ENCODE assay signal across 8 mouse cellular contexts in genomic region chr8:123422056-123422780, GRCm38 (mm10). TPM values are rescaled to one million over a fixed set of nuclear protein-coding genes. Genes with fewer than 3 reads are reported as not detected.
DNase-seq lines count a peak whose midpoint lies in the region; ATAC-seq and TF ChIP-seq lines count a peak whose summit lies in the region.

No protein-coding gene starts in this region.

- H3K4me1 ChIP-seq in thymus, adult 2 months (replicated peaks; ENCODE audit: control insufficient read depth, insufficient read depth, low read length): no peaks in the 10 kb centered on the region
- no peaks in the 10 kb centered on the region for H3K4me1 ChIP-seq in cortical plate, adult 2 months (ENCODE audit: control insufficient read depth, insufficient read depth, low read length)
- no peaks in the 10 kb centered on the region; the same call in 1 of the 2 replicates for H3K4me1 ChIP-seq in limb, embryonic 13.5 days
- peaks cover 33% of the 10 kb centered on the region for H3K4me1 ChIP-seq in midbrain, embryonic 13.5 days (replicated peaks)

- no peaks in the 10 kb centered on the region for H3K36me3 ChIP-seq in thymus, adult 2 months (ENCODE audit: control insufficient read depth, insufficient read depth, low read length)
- no peaks in the 10 kb centered on the region for H3K36me3 ChIP-seq in limb, embryonic 13.5 days
- peaks cover 56% of the 10 kb centered on the region for H3K36me3 ChIP-seq in midbrain, embryonic 13.5 days

- WGBS in thymus, adult 2 months: 29% methylated on average over 17 of the region's 17 CpGs
- WGBS in limb, embryonic 13.5 days: 16% methylated on average over 17 of the region's 17 CpGs
- 18% methylated on average over 17 of the region's 17 CpGs for WGBS in midbrain, embryonic 13.5 days

- H3K27me3 ChIP-seq in thymus, adult 2 months (ENCODE audit: control insufficient read depth, insufficient read depth, low read length): no peaks in the 10 kb centered on the region
- no peaks in the 10 kb centered on the region for H3K27me3 ChIP-seq in limb, embryonic 13.5 days
- H3K27me3 ChIP-seq in midbrain, embryonic 13.5 days: no peaks in the 10 kb centered on the region

- no peak overlapping the region for H3K4me3 ChIP-seq in thymus, adult 2 months (ENCODE audit: control insufficient read depth, insufficient read depth, low read length)
- no peak overlapping the region for H3K4me3 ChIP-seq in cortical plate, adult 2 months (ENCODE audit: insufficient read depth, low read length)
- H3K4me3 ChIP-seq in limb, embryonic 13.5 days: peak overlapping the region; percentile 19; the same call in 1 of the 2 replicates
- peak overlapping the region; percentile 2; the same call in 1 of the 2 replicates for H3K4me3 ChIP-seq in midbrain, embryonic 13.5 days (replicated peaks)

- no peak overlapping the region for H3K9ac ChIP-seq in limb, embryonic 13.5 days
- no peak overlapping the region for H3K9ac ChIP-seq in midbrain, embryonic 13.5 days (replicated peaks)

- no peak for ATAC-seq in limb, embryonic 13.5 days (ENCODE audit: low FRiP score, low read depth)
- peak; percentile 73 for ATAC-seq in midbrain, embryonic 13.5 days

- H3K4me2 ChIP-seq in limb, embryonic 13.5 days (replicated peaks): peak overlapping the region; percentile 50
- peak overlapping the region; percentile 18 for H3K4me2 ChIP-seq in midbrain, embryonic 13.5 days (replicated peaks)

- peak; percentile 71 for DNase-seq in thymus, adult 2 months
- DNase-seq in thymus, adult 18-20 months: no peak
- peak; percentile 55 for DNase-seq in gastrocnemius, postnatal 10 days
- DNase-seq in kidney, adult 11 months: peak; percentile 70
- DNase-seq in spleen, postnatal 10 days (ENCODE audit: low spot score in 2 of 2): peak; percentile 32 to 76

- peaks cover 8% of the 10 kb centered on the region for H3K9me3 ChIP-seq in limb, embryonic 13.5 days
- H3K9me3 ChIP-seq in midbrain, embryonic 13.5 days: peaks cover 10% of the 10 kb centered on the region

- TF ChIP-seq POLR2A in thymus, adult 2 months (IDR thresholded peaks at IDR 0.05; ENCODE audit: control insufficient read depth, extremely low read depth, insufficient read depth, low read length, poor library complexity): no peak
- TF ChIP-seq POLR2A in cortical plate, adult 2 months (IDR thresholded peaks at IDR 0.05; ENCODE audit: extremely low read depth, insufficient read depth, low read length): no peak

- TF ChIP-seq CTCF in thymus, adult 2 months (IDR thresholded peaks at IDR 0.05; ENCODE audit: borderline replicate concordance, control insufficient read depth, extremely low read depth, insufficient read depth, low read length, poor library complexity): peak; percentile 69; the same call in 1 of the 2 replicates
- peak; percentile 55; the same call in 1 of the 2 replicates for TF ChIP-seq CTCF in cortical plate, adult 2 months (IDR thresholded peaks at IDR 0.05; ENCODE audit: extremely low read depth, insufficient read depth, low read length)

- no peak overlapping the region for H3K27ac ChIP-seq in thymus, adult 2 months (ENCODE audit: control insufficient read depth, insufficient read depth, low read length)
- no peak overlapping the region for H3K27ac ChIP-seq in cortical plate, adult 2 months (ENCODE audit: insufficient read depth, low read length)
- H3K27ac ChIP-seq in limb, embryonic 13.5 days: no peak overlapping the region
- H3K27ac ChIP-seq in midbrain, embryonic 13.5 days: no peak overlapping the region; the same call in 1 of the 2 replicates

RNA-seq across cellular contexts. Expression of gene Def8, which starts 1.1 kb away (rescaled TPM):
- 31.1 and 32.6 TPM in 2 replicates for polyA plus RNA-seq in thymus, adult 2 months (2012; rRNA removed)
- 42.8 and 43.2 TPM in 2 replicates for polyA plus RNA-seq in cortical plate, adult 2 months (2012; rRNA removed)
- 10 to 100 TPM; 35.8 to 37.6 TPM for total RNA-seq in gastrocnemius, postnatal 10 days (2021)
- 38.3 and 41.7 TPM in 2 replicates for polyA plus RNA-seq in limb, embryonic 13.5 days (2015; fragmentation: Nextera tagmentation; extraction: Ambion mirVana)
- 41.7 and 42.8 TPM in 2 replicates for polyA plus RNA-seq in midbrain, embryonic 13.5 days (2015; fragmentation: Nextera tagmentation; extraction: Ambion mirVana)

RNA-seq across cellular contexts. Expression of gene Tubb3, which starts 11.0 kb away (rescaled TPM):
- 19.4 and 31.5 TPM in 2 replicates for polyA plus RNA-seq in thymus, adult 2 months (2012; rRNA removed)
- 491 and 518 TPM in 2 replicates for polyA plus RNA-seq in cortical plate, adult 2 months (2012; rRNA removed)
- 1 to 10 TPM; 1.8 to 1.9 TPM for total RNA-seq in gastrocnemius, postnatal 10 days (2021)
- 6.9 and 9.4 TPM in 2 replicates for polyA plus RNA-seq in limb, embryonic 13.5 days (2015; fragmentation: Nextera tagmentation; extraction: Ambion mirVana)
- polyA plus RNA-seq in midbrain, embryonic 13.5 days (2015; fragmentation: Nextera tagmentation; extraction: Ambion mirVana): 1,993 and 2,050 TPM in 2 replicates

RNA-seq across cellular contexts. Expression of gene Mc1r, which starts 15.3 kb away (rescaled TPM):
- 0.34 and 0.46 TPM in 2 replicates for polyA plus RNA-seq in thymus, adult 2 months (2012; rRNA removed)
- polyA plus RNA-seq in cortical plate, adult 2 months (2012; rRNA removed): 0.02 and 0.06 TPM in 2 replicates
- total RNA-seq in gastrocnemius, postnatal 10 days (2021): not detected
- polyA plus RNA-seq in limb, embryonic 13.5 days (2015; fragmentation: Nextera tagmentation; extraction: Ambion mirVana): 0.05 TPM in 1 of 2 replicates, not detected in the other
- 0.17 and 0.31 TPM in 2 replicates for polyA plus RNA-seq in midbrain, embryonic 13.5 days (2015; fragmentation: Nextera tagmentation; extraction: Ambion mirVana)

RNA-seq across cellular contexts. Expression of gene Tcf25, which starts 48.7 kb away (rescaled TPM):
- polyA plus RNA-seq in thymus, adult 2 months (2012; rRNA removed): 256 and 261 TPM in 2 replicates
- 659 and 685 TPM in 2 replicates for polyA plus RNA-seq in cortical plate, adult 2 months (2012; rRNA removed)
- 100 to 1,000 TPM; 144 to 157 TPM for total RNA-seq in gastrocnemius, postnatal 10 days (2021)
- 155 and 156 TPM in 2 replicates for polyA plus RNA-seq in limb, embryonic 13.5 days (2015; fragmentation: Nextera tagmentation; extraction: Ambion mirVana)
- polyA plus RNA-seq in midbrain, embryonic 13.5 days (2015; fragmentation: Nextera tagmentation; extraction: Ambion mirVana): 238 and 263 TPM in 2 replicates

RNA-seq across cellular contexts. Expression of gene Afg3l1, which starts 55.5 kb away (rescaled TPM):
- polyA plus RNA-seq in thymus, adult 2 months (2012; rRNA removed): 29.9 and 33.4 TPM in 2 replicates
- polyA plus RNA-seq in cortical plate, adult 2 months (2012; rRNA removed): 20.4 and 21.5 TPM in 2 replicates
- 10 to 100 TPM; 34.3 to 37.5 TPM for total RNA-seq in gastrocnemius, postnatal 10 days (2021)
- 58.6 and 66.3 TPM in 2 replicates for polyA plus RNA-seq in limb, embryonic 13.5 days (2015; fragmentation: Nextera tagmentation; extraction: Ambion mirVana)
- polyA plus RNA-seq in midbrain, embryonic 13.5 days (2015; fragmentation: Nextera tagmentation; extraction: Ambion mirVana): 59.3 and 62.1 TPM in 2 replicates

Comparison
In these comparisons a context has a peak if more than half of its experiments do, and no peak if none do; other contexts are left out.
1. DNase-seq: peak in thymus, adult 2 months (single experiment), gastrocnemius, postnatal 10 days (single experiment), kidney, adult 11 months (single experiment) and spleen, postnatal 10 days (2 of 2); none in thymus, adult 18-20 months (0 of 2).
2. H3K4me3 ChIP-seq: peak in limb, embryonic 13.5 days (single experiment) and midbrain, embryonic 13.5 days (single experiment); none in thymus, adult 2 months (single experiment) and cortical plate, adult 2 months (single experiment).
3. RNA of gene Tubb3, which starts 11.0 kb away (polyA plus RNA-seq): 1,993 to 2,050 TPM in midbrain, embryonic 13.5 days and 491 to 518 TPM in cortical plate, adult 2 months; 19.4 to 31.5 TPM in thymus, adult 2 months and 6.9 to 9.4 TPM in limb, embryonic 13.5 days; every median in the first group is over 10 times any median in the second.